Mouse (Mus musculus) heart, adult 2 months (tissue): Measurements from ENCODE around the gene Spns2. TPM values are rescaled to one million over a fixed set of nuclear protein-coding genes. Genes with fewer than 3 reads are reported as not detected.

Experiments
- DNase-seq, 2 experiments: peaks; one replicate each; pipeline ENCODE4 v3.0.0; 2021
- H3K27ac ChIP-seq: fragments of 200-600 bp; 2 replicates; pipeline ENCODE4 v1.8.1; 2022
- H3K27me3 ChIP-seq: fragments of 200-500 bp; 2 replicates; pipeline ENCODE4 v1.6.1; 2012; ENCODE audit warnings: mild to moderate bottlenecking, low read length, inconsistent platforms, mixed read lengths; ENCODE audit not compliant: control insufficient read depth, insufficient read depth
- H3K36me3 ChIP-seq: fragments of 200-500 bp; 2 replicates; pipeline ENCODE4 v1.6.1; 2012; ENCODE audit warnings: low read length, inconsistent platforms; ENCODE audit not compliant: control insufficient read depth, insufficient read depth
- H3K4me1 ChIP-seq: fragments of 200-500 bp; 2 replicates; pipeline ENCODE4 v1.6.1; 2011; ENCODE audit warnings: low read length; ENCODE audit not compliant: control insufficient read depth, insufficient read depth
- H3K4me3 ChIP-seq: fragments of 200-600 bp; 2 replicates; pipeline ENCODE4 v1.8.1; 2022
- H3K79me2 ChIP-seq: fragments of 200-500 bp; replicated peaks from 2 replicates; pipeline ENCODE4 v1.6.1; 2012; ENCODE audit warnings: mild to moderate bottlenecking, inconsistent platforms, low read length, moderate library complexity, mixed read lengths; ENCODE audit not compliant: control insufficient read depth, insufficient read depth
- H3K9ac ChIP-seq: fragments of 200-500 bp; 2 replicates; pipeline ENCODE4 v1.6.1; 2012; ENCODE audit warnings: low read depth, mild to moderate bottlenecking, control low read depth, inconsistent platforms, low read length, mixed read lengths
- CTCF ChIP-seq: fragments of 200-600 bp; IDR thresholded peaks from 2 replicates; pipeline ENCODE4 v1.8.1; 2022; ENCODE audit warnings: antibody characterized with exemption, mild to moderate bottlenecking, moderate library complexity
- EP300 ChIP-seq: fragments of 200-500 bp; IDR thresholded peaks from 2 replicates; pipeline ENCODE4 v1.6.1; 2011; ENCODE audit warnings: low read depth, low read length, control low read depth; ENCODE audit not compliant: insufficient read depth
- POLR2A ChIP-seq: fragments of 200-500 bp; IDR thresholded peaks from 2 replicates; pipeline ENCODE4 v1.6.1; 2011; ENCODE audit warnings: mild to moderate bottlenecking, low read depth, low read length, control low read depth; ENCODE audit not compliant: insufficient read depth
- WGBS: fragments of 180-500 bp; shearing (Covaris S2); methylation state at CpG from one replicate; pipeline ENCODE4 v1.1.7; 2018; 5-methylcytosine and 5-hydroxymethylcytosine counted together
- intact Hi-C: fragments of 180-260 bp; cut with DNase I; formaldehyde crosslinking; loops from one replicate; pipeline ENCODE4 v1.15.1; 2025
- polyA plus RNA-seq: library from polyadenylated mRNA; depleted of rRNA; stranded (reverse); fragments of >200 nt; gene quantifications from 2 replicates; pipeline ENCODE4 v1.2.3, GENCODE M21; 2012; rRNA removed
- total RNA-seq, 2 experiments: library from RNA; stranded (reverse); gene quantifications; 2 replicates each; pipeline ENCODE4 v1.2.3; 2021

Spns2 gene
- total and polyA plus RNA-seq, 3 experiments: 6.1 to 13.8 (median 7.9) TPM

DNA sequence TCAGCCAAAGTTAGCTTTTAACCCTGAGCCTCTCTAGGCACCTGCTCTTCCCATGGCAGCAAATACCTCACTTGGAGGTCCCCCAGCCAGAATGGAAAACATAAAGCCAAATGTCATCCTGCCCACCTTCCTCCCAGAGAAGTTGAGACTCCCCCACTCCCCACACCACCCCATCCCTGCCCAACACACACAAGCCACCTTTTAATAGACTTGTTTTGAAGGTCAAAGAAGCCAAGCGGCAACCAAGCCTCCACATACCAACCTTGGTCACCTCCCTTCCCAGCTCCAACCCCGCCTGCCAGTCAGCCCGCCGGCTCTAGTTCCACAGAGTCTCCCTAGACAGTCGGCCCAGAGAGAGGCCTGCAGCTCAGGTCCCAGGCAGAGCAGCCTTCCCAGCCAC, 87.7 kb downstream of the Spns2 start:
- Histone ChIP-seq H3K4me1 (peaks cover 14% of the 10 kb centered on the region), H3K79me2 (no peaks in the 10 kb centered on the region; the same call in 1 of the 2 replicates), H3K27ac (no peak overlapping the region), H3K27me3 (no peaks in the 10 kb centered on the region), H3K36me3 (peaks cover 2% of the 10 kb centered on the region), H3K4me3 (no peak overlapping the region), H3K9ac (no peak overlapping the region)
- intact Hi-C loops: no loop called here
- DNase-seq: no peak
- 47% methylated on average over 5 of the region's 5 CpGs for WGBS
- TF ChIP-seq POLR2A (no peak), CTCF (no peak), EP300 (no peak)

Other genes with a start within 250 kb of the Spns2 start
- gene Slc13a5, start 222.7 kb downstream of the Spns2 start, total RNA-seq: not detected
- 0.06 and 0.09 TPM in 2 replicates for gene Slc13a5, start 222.7 kb downstream of the Spns2 start, polyA plus RNA-seq
- 10 to 100 TPM in 1 of 2 experiments, 1 to 10 TPM in 1; 9.7 to 10.6 TPM for gene Xaf1, start 188.3 kb downstream of the Spns2 start, total RNA-seq
- 21.8 and 52.4 TPM in 2 replicates for gene Xaf1, start 188.3 kb downstream of the Spns2 start, polyA plus RNA-seq
- gene Fbxo39, start 175.5 kb downstream of the Spns2 start, total RNA-seq: not detected
- 0.23 TPM in 2 replicates for gene Fbxo39, start 175.5 kb downstream of the Spns2 start, polyA plus RNA-seq
- gene Tekt1, start 127.5 kb downstream of the Spns2 start, total RNA-seq: not detected
- gene Tekt1, start 127.5 kb downstream of the Spns2 start, polyA plus RNA-seq: 0.49 TPM in 1 of 2 replicates, not detected in the other
- 10 to 100 TPM; 13.1 to 14.3 TPM for gene Smtnl2, start 78.2 kb downstream of the Spns2 start, total RNA-seq
- 12.7 and 18.9 TPM in 2 replicates for gene Smtnl2, start 78.2 kb downstream of the Spns2 start, polyA plus RNA-seq
- not detected for gene Ggt6, start 54.4 kb downstream of the Spns2 start, total RNA-seq
- 0.20 TPM in 1 of 2 replicates, not detected in the other for gene Ggt6, start 54.4 kb downstream of the Spns2 start, polyA plus RNA-seq
- gene Mybbp1a, start 48.5 kb downstream of the Spns2 start, total RNA-seq: 10 to 100 TPM; 42.7 to 46.1 TPM
- gene Mybbp1a, start 48.5 kb downstream of the Spns2 start, polyA plus RNA-seq: 21.8 and 30.6 TPM in 2 replicates
- gene Spns3, start 60.6 kb upstream of the Spns2 start, total RNA-seq: not detected
- gene Spns3, start 60.6 kb upstream of the Spns2 start, polyA plus RNA-seq: 0.20 and 0.31 TPM in 2 replicates
- gene Ube2g1, start 117.4 kb upstream of the Spns2 start, total RNA-seq: 10 to 100 TPM; 53.8 to 65.0 TPM
- 14.0 and 24.5 TPM in 2 replicates for gene Ube2g1, start 117.4 kb upstream of the Spns2 start, polyA plus RNA-seq
- 10 to 100 TPM; 15.7 to 15.8 TPM for gene Ankfy1, start 200.1 kb upstream of the Spns2 start, total RNA-seq
- 12.1 and 21.7 TPM in 2 replicates for gene Ankfy1, start 200.1 kb upstream of the Spns2 start, polyA plus RNA-seq